Mouse (Mus musculus) stomach, embryonic 16.5 days (tissue): ENCODE measurements at regions not wholly inside any gene's neighbourhood (a gene's known extent, or its start where the extent isn't known, plus 50 kb on each side); places are given as distances from the start of the nearest gene placed in this dataset.

ENCODE experiments used
- ATAC-seq: fragments of 200-750 bp; cut with Nextera tagmentation; 2 replicates; pipeline ENCODE4 v1.8.0; 2017; ENCODE audit warnings: moderate number of reproducible peaks, moderate TSS enrichment; ENCODE audit not compliant: insufficient read depth, low FRiP score
- H3K27ac ChIP-seq: fragments of 300-500 bp; sonication (generic); 2 replicates; pipeline ENCODE4 v1.5.1; 2014; ENCODE audit warnings: low read length
- H3K27me3 ChIP-seq: fragments of 300-500 bp; sonication (generic); 2 replicates; pipeline ENCODE4 v1.6.1; 2014; ENCODE audit warnings: low read length, control low read depth, mixed read lengths; ENCODE audit not compliant: control insufficient read depth, insufficient read depth
- H3K36me3 ChIP-seq: fragments of 300-500 bp; sonication (generic); 2 replicates; pipeline ENCODE4 v1.6.1; 2014; ENCODE audit warnings: low read length; ENCODE audit not compliant: control insufficient read depth, insufficient read depth
- H3K4me1 ChIP-seq: fragments of 300-500 bp; sonication (generic); 2 replicates; pipeline ENCODE4 v1.6.1; 2014; ENCODE audit warnings: low read length, control low read depth, mixed read lengths; ENCODE audit not compliant: control insufficient read depth, insufficient read depth
- H3K4me2 ChIP-seq: fragments of 300-500 bp; sonication (generic); 2 replicates; pipeline ENCODE4 v1.6.1; 2014; ENCODE audit warnings: low read depth, low read length, mixed read lengths
- H3K4me3 ChIP-seq: fragments of 300-500 bp; sonication (generic); replicated peaks from 2 replicates; pipeline ENCODE4 v1.5.1; 2014; ENCODE audit warnings: mild to moderate bottlenecking, low read length
- H3K9ac ChIP-seq: fragments of 300-500 bp; sonication (generic); 2 replicates; pipeline ENCODE4 v1.6.1; 2014; ENCODE audit warnings: low read length
- H3K9me3 ChIP-seq: fragments of 300-500 bp; sonication (generic); replicated peaks from 2 replicates; pipeline ENCODE4 v1.6.1; 2016; ENCODE audit warnings: low read length, control low read depth; ENCODE audit not compliant: control insufficient read depth
- WGBS: fragments of 180-500 bp; shearing (Covaris S2); extraction: QIAGEN DNeasy Blood & Tissue Kit; methylation state at CpG from one replicate; pipeline ENCODE4 v1.1.7; 2014; 5-methylcytosine and 5-hydroxymethylcytosine counted together

DNA sequence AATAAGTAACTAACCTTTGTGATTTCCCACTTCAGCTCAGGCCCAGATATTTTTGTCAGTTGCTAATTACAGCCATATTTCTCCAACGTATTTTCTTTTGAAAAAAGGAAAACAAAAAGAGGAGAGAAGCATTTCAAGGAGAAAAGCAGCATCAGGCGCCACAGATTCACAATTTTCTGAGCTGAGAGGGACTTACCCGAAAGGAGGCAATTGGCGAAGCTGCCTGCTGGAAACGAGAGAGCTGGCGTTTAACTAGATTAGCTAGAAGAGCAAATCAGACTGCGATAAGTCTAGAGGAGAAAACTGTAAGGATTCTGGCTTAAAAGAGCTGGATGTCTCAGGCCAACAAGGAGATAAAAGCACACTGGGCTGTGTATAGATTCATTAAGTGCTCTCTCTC lies 937.7 kb upstream of the Zeb2 start:
- ATAC-seq: no peak
- H3K27ac ChIP-seq: no peak overlapping the region
- no peak overlapping the region for H3K4me2 ChIP-seq
- H3K27me3 ChIP-seq: no peaks in the 10 kb centered on the region
- no peaks in the 10 kb centered on the region for H3K36me3 ChIP-seq
- no peak overlapping the region for H3K9ac ChIP-seq
- 71% methylated on average over 7 of the region's 7 CpGs for WGBS
- H3K4me3 ChIP-seq: no peak overlapping the region
- H3K4me1 ChIP-seq: no peaks in the 10 kb centered on the region
- H3K9me3 ChIP-seq: no peaks in the 10 kb centered on the region

GRCm38 (mm10) chr2:46021854-46022253 lies 904.7 kb upstream of the Zeb2 start:
- no peak overlapping the region for H3K27ac ChIP-seq
- 82% methylated on average over 1 of the region's 1 CpGs for WGBS
- no peaks in the 10 kb centered on the region for H3K36me3 ChIP-seq
- H3K4me2 ChIP-seq: no peak overlapping the region
- no peaks in the 10 kb centered on the region for H3K4me1 ChIP-seq
- no peak overlapping the region for H3K9ac ChIP-seq
- ATAC-seq: no peak
- no peaks in the 10 kb centered on the region for H3K27me3 ChIP-seq
- no peak overlapping the region for H3K4me3 ChIP-seq
- no peaks in the 10 kb centered on the region for H3K9me3 ChIP-seq

DNA sequence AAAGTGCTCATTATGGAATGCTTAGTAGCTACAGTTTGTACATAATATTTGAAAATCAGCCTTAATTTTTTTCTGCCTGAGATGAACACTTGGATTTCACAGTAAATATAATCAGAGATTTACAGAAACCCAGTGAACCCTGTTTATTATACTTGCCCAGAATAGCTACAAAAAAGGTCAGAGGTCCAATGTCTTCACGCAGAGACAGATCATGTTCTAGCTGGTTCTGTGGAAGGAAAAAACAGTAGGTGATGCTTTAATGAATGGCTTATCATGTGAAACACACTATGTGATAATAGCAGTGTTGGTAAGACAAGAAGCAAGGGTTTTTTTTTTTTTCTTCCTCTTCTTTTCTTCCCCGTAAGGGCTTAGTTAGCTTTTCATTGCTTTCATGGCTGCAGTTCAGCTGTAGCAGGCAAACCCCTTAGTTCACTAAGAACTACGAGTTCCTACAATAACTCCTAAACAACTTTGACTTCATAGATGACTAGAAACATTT lies 896.6 kb upstream of the Zeb2 start:
- Histone ChIP-seq H3K9me3 (no peaks in the 10 kb centered on the region), H3K4me1 (no peaks in the 10 kb centered on the region), H3K4me2 (no peak overlapping the region), H3K9ac (no peak overlapping the region), H3K4me3 (no peak overlapping the region), H3K36me3 (no peaks in the 10 kb centered on the region), H3K27ac (no peak overlapping the region), H3K27me3 (no peaks in the 10 kb centered on the region)
- no peak for ATAC-seq
- 67% methylated on average over 3 of the region's 3 CpGs for WGBS

DNA sequence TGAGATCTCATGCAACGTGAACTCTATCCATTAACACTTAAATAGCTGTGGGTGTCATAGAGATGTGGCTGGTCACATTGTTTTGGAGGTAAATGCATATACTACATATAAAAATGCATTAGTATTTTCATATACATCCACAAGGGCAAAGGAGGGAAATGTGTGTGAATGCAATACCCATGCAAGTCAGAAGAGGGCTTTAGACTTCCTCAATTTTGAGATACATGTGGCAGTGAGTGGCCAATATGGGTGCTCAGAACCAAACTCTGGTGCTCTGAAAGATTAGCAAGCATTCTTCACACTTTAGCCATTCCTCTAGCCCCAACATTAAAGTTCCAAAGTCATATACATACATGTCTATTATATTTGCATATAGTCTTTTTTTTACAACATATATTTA lies 895.5 kb upstream of the Zeb2 start:
- Histone ChIP-seq H3K27me3 (no peaks in the 10 kb centered on the region), H3K4me1 (no peaks in the 10 kb centered on the region), H3K9me3 (no peaks in the 10 kb centered on the region), H3K4me2 (no peak overlapping the region), H3K9ac (no peak overlapping the region), H3K4me3 (no peak overlapping the region), H3K36me3 (no peaks in the 10 kb centered on the region), H3K27ac (no peak overlapping the region)
- 84% methylated on average over 1 of the region's 1 CpGs for WGBS
- ATAC-seq: no peak

DNA sequence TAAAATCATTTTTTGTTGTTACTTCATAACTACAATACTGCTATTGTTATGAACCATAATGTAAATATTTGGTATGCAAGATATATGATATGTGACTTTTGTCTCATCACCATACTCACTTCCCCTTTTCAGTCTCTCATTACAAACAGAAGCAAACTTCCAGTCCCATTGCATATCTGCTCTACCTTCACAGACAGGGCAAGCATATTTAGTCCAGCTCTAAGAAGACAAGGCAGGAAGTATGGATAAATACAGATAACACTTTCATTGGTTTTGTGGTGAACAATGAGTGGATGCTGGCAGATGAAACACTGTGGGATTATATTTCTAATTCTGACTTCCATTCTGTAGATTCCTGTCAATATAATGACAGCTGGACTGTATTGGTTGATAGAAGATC lies 858.0 kb upstream of the Zeb2 start:
- no peaks in the 10 kb centered on the region for H3K4me1 ChIP-seq
- H3K4me3 ChIP-seq: no peak overlapping the region
- no peak overlapping the region for H3K27ac ChIP-seq
- no peak for ATAC-seq
- no peak overlapping the region for H3K9ac ChIP-seq
- no peaks in the 10 kb centered on the region for H3K27me3 ChIP-seq
- no peaks in the 10 kb centered on the region for H3K9me3 ChIP-seq
- no peak overlapping the region for H3K4me2 ChIP-seq
- no peaks in the 10 kb centered on the region for H3K36me3 ChIP-seq

DNA sequence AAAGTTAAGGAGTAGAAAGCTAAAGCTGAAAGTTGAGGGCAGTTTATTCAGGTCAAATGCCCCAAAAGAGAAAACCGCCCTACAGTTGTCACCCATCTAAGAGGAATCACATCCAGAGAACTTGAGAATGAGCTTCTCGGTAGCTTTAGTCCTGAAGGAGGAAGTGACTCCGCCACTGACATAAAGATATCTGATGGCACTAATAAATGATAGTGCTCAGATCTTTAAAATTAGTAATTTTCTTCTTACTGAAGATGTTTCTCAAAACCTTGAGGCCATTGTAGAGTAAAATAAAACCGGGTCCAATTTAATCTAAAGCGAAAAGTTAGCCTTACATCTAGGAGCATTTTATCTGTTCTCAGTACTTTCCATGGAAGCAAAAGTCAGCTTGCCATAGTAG lies 851.4 kb upstream of the Zeb2 start:
- H3K9me3 ChIP-seq: no peaks in the 10 kb centered on the region
- no peak overlapping the region for H3K27ac ChIP-seq
- H3K36me3 ChIP-seq: no peaks in the 10 kb centered on the region
- no peak overlapping the region for H3K4me3 ChIP-seq
- 86% methylated on average over 5 of the region's 5 CpGs for WGBS
- no peak overlapping the region for H3K4me2 ChIP-seq
- ATAC-seq: no peak
- H3K27me3 ChIP-seq: no peaks in the 10 kb centered on the region
- no peaks in the 10 kb centered on the region for H3K4me1 ChIP-seq
- H3K9ac ChIP-seq: no peak overlapping the region

DNA sequence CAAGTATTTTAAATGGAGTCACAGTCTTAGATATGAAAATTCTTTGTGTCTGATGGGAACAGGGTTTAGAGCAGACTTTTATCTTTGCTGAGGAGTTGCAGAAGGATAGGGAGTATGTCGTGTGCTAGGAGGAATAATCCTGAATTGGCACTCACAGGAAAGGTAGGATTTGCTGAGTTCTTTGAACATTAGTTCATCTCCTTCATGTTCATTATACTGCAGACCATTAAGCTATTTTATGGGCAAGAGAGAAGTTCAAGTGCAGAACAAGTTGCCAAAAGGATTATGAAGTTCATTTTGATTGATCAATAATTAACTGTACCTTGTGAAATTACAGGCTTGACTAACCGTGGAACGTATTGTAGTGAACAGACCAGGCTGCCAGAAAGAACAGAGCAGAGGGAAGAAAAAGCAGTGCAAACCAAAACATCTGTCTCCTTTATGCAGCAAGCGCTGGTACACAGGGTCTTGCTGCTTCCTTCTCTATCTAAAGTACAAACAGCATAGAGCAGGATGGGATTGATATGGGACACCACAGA lies 839.7 kb upstream of the Zeb2 start:
- Histone ChIP-seq H3K9ac (no peak overlapping the region), H3K4me3 (no peak overlapping the region), H3K4me1 (no peaks in the 10 kb centered on the region), H3K4me2 (no peak overlapping the region), H3K36me3 (no peaks in the 10 kb centered on the region), H3K27ac (no peak overlapping the region), H3K27me3 (no peaks in the 10 kb centered on the region), H3K9me3 (no peaks in the 10 kb centered on the region)
- WGBS: 61% methylated on average over 4 of the region's 4 CpGs
- ATAC-seq: no peak

GRCm38 (mm10) chr2:45948758-45949157 lies 831.6 kb upstream of the Zeb2 start:
- no peak overlapping the region for H3K4me2 ChIP-seq
- no peak overlapping the region for H3K4me3 ChIP-seq
- H3K27ac ChIP-seq: no peak overlapping the region
- no peaks in the 10 kb centered on the region for H3K4me1 ChIP-seq
- H3K9me3 ChIP-seq: no peaks in the 10 kb centered on the region
- 64% methylated on average over 1 of the region's 1 CpGs for WGBS
- no peaks in the 10 kb centered on the region for H3K27me3 ChIP-seq
- H3K36me3 ChIP-seq: no peaks in the 10 kb centered on the region
- no peak for ATAC-seq
- H3K9ac ChIP-seq: no peak overlapping the region

- H3K4me1 ChIP-seq: no peaks in the 10 kb centered on the region
- no peak for ATAC-seq
- no peaks in the 10 kb centered on the region for H3K27me3 ChIP-seq
- H3K4me2 ChIP-seq: no peak overlapping the region
- H3K9me3 ChIP-seq: no peaks in the 10 kb centered on the region
- no peak overlapping the region for H3K9ac ChIP-seq
- H3K4me3 ChIP-seq: no peak overlapping the region
- H3K36me3 ChIP-seq: no peaks in the 10 kb centered on the region
- H3K27ac ChIP-seq: no peak overlapping the region
- WGBS: 79% methylated on average over 7 of the region's 7 CpGs
These were observed 808.7 kb upstream of the Zeb2 start for GRCm38 (mm10) chr2:45925791-45926480.
